Mouse (Mus musculus): Measurements from ENCODE around the gene Eps8l3. TPM values are rescaled to one million over a fixed set of nuclear protein-coding genes. Genes with fewer than 3 reads are reported as not detected.

Gene Eps8l3
- polyA plus RNA-seq, 1 experiment = not detected

DNA sequence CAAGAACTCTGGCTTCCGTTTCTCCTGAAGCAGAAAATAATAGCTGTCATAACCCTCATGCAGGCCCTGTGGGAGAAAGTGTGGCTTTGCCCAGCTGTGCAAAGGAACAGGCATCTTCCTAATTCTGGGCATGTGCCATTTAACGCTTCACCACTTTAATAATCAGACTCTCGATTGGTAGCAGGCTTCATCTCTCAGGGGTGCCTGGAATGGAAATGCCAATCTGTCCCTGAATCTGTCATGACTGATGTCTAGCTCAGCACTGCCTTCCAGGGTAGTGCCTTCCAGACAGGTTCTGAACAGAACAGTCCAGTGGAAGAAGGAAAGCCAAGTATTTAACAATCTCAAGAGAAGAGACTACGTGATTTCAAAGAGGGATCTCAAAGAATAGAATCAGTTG lies 64.2 kb downstream of the Eps8l3 start:
- Histone ChIP-seq H3K4me2 (ENCODE audit: low read depth) (no peak overlapping the region), H3K36me3 (ENCODE audit: control insufficient read depth, insufficient read depth) (no peaks in the 10 kb centered on the region), H3K79me2 (ENCODE audit: control insufficient read depth, insufficient read depth) (no peaks in the 10 kb centered on the region), H3K4me3 (no peak overlapping the region), H3K27me3 (ENCODE audit: control insufficient read depth, insufficient read depth, insufficient read length) (no peaks in the 10 kb centered on the region), H3ac (ENCODE audit: control insufficient read depth, insufficient read length) (no peak overlapping the region)
- TF ChIP-seq MAX (IDR thresholded peaks at IDR 0.05; ENCODE audit: low read depth) (no peak), USF1 (IDR thresholded peaks at IDR 0.05; ENCODE audit: low read depth) (no peak), TCF3 (IDR thresholded peaks at IDR 0.05; ENCODE audit: insufficient read length, low read depth) (no peak), E2F4 (IDR thresholded peaks at IDR 0.05; ENCODE audit: insufficient read depth) (no peak), SRF (IDR thresholded peaks at IDR 0.05; ENCODE audit: control insufficient read depth, insufficient read length, low read depth) (no peak), POLR2A (IDR thresholded peaks at IDR 0.05; ENCODE audit: insufficient read length, low read depth) (no peak), CEBPB (IDR thresholded peaks at IDR 0.05; ENCODE audit: insufficient read depth, poor library complexity, severe bottlenecking) (no peak), MYOG (IDR thresholded peaks at IDR 0.05; ENCODE audit: control insufficient read depth in 1 of 3, insufficient read depth in 1 of 3, insufficient read length in 2 of 3, low read depth in 2 of 3) (no peak), TCF12 (IDR thresholded peaks at IDR 0.05; ENCODE audit: insufficient read depth, poor library complexity, severe bottlenecking) (no peak), MYOD1 (IDR thresholded peaks at IDR 0.05; ENCODE audit: control insufficient read depth in 1 of 3, insufficient read length in 2 of 3, low read depth in 2 of 3) (no peak), REST (IDR thresholded peaks at IDR 0.05; ENCODE audit: insufficient read depth, insufficient read length) (no peak), POLR2AphosphoS2 (IDR thresholded peaks at IDR 0.05; ENCODE audit: insufficient read length, low read depth) (no peak)

Other genes with a start within 250 kb of the Eps8l3 start
- gene Gm10961, start 245.9 kb upstream of the Eps8l3 start, polyA plus RNA-seq (2012; fragmentation: generic; extraction: Trizol) = not detected
- 46.6 TPM for gene Strip1, start 245.5 kb upstream of the Eps8l3 start, polyA plus RNA-seq (2012; fragmentation: generic; extraction: Trizol)
- 51.0 TPM for gene Ahcyl1, start 180.7 kb upstream of the Eps8l3 start, polyA plus RNA-seq (2012; fragmentation: generic; extraction: Trizol)
- 68.1 TPM for gene Csf1, start 116.8 kb upstream of the Eps8l3 start, polyA plus RNA-seq (2012; fragmentation: generic; extraction: Trizol)
- gene Gstm5, start 18.6 kb downstream of the Eps8l3 start, polyA plus RNA-seq (2012; fragmentation: generic; extraction: Trizol) = 25.4 TPM
- gene Gstm7, start 54.6 kb downstream of the Eps8l3 start, polyA plus RNA-seq (2012; fragmentation: generic; extraction: Trizol) = 0.50 TPM
- gene Gstm6, start 66.5 kb downstream of the Eps8l3 start, polyA plus RNA-seq (2012; fragmentation: generic; extraction: Trizol) = not detected
- gene Gstm3, start 92.1 kb downstream of the Eps8l3 start, polyA plus RNA-seq (2012; fragmentation: generic; extraction: Trizol) = not detected
- gene Gstm2, start 109.2 kb downstream of the Eps8l3 start, polyA plus RNA-seq (2012; fragmentation: generic; extraction: Trizol) = 17.1 TPM
- 42.0 TPM for gene Gstm1, start 140.7 kb downstream of the Eps8l3 start, polyA plus RNA-seq (2012; fragmentation: generic; extraction: Trizol)
- 0.52 TPM for gene Gstm4, start 167.7 kb downstream of the Eps8l3 start, polyA plus RNA-seq (2012; fragmentation: generic; extraction: Trizol)
- 32.6 TPM for gene Ampd2, start 209.4 kb downstream of the Eps8l3 start, polyA plus RNA-seq (2012; fragmentation: generic; extraction: Trizol)
- 0.90 TPM for gene Gnat2, start 215.6 kb downstream of the Eps8l3 start, polyA plus RNA-seq (2012; fragmentation: generic; extraction: Trizol)